Mouse (Mus musculus) spleen, adult 18-20 months (tissue): ENCODE results near the gene Bet1l.
A peak's percentile ranks its signal among the peaks of the same experiment; 100 is the strongest.

ENCODE experiments used
- DNase-seq, 2 experiments: peaks; one replicate each; pipeline ENCODE4 v3.0.0; 2022; ENCODE audit warnings: mixed read lengths in 2 of 2

Gene Bet1l

GRCm38 (mm10) chr7:140828171-140828881 is 29.1 kb downstream of the Bet1l start:
- no peak for DNase-seq

GRCm38 (mm10) chr7:140822731-140823130 is 34.6 kb downstream of the Bet1l start:
- no peak for DNase-seq

- DNase-seq: no peak
Observed at GRCm38 (mm10) chr7:140821653-140822329, 35.6 kb downstream of the Bet1l start, which contains the start of gene Zfp941. Gene Zfp941 (minus strand): TSS chr7:140822178.

- DNase-seq: no peak
Observed at GRCm38 (mm10) chr7:140821305-140821652, 36.1 kb downstream of the Bet1l start.

- DNase-seq: no peak
Observed at GRCm38 (mm10) chr7:140820173-140820572, 37.2 kb downstream of the Bet1l start.

- DNase-seq: no peak
Observed at GRCm38 (mm10) chr7:140812850-140813249, 44.5 kb downstream of the Bet1l start.

- no peak for DNase-seq
Observed at GRCm38 (mm10) chr7:140811714-140812113, 45.7 kb downstream of the Bet1l start.

GRCm38 (mm10) chr7:140810496-140810895 is 46.9 kb downstream of the Bet1l start:
- DNase-seq: no peak

- DNase-seq: peak in 1 of 2 experiments; percentile 11
Observed at GRCm38 (mm10) chr7:140805704-140806103, 51.7 kb downstream of the Bet1l start.
